Mouse (Mus musculus): ENCODE data around the gene Hesx1.

GRCm38 (mm10) chr14:27044221-27044966 lies 50.2 kb downstream of the Hesx1 start:
- TF ChIP-seq CTCF (IDR thresholded peaks at IDR 0.05) (no peak), EP300 (IDR thresholded peaks at IDR 0.05) (no peak)

All from lung, postnatal 0 days (tissue).